ENCODE assay signal across 7 mouse cellular contexts in genomic region chr17:45731172-45731864, GRCm38 (mm10). TPM values are rescaled to one million over a fixed set of nuclear protein-coding genes. Genes with fewer than 3 reads are reported as not detected.
A peak's percentile ranks its signal among the peaks of the same experiment; 100 is the strongest.
DNase-seq lines count a peak whose midpoint lies in the region; ATAC-seq and TF ChIP-seq lines count a peak whose summit lies in the region.

No protein-coding gene starts in this region.

- H3K4me2 ChIP-seq in forebrain, postnatal 0 days (ENCODE audit: low read depth), result no peak overlapping the region
- no peak overlapping the region for H3K4me2 ChIP-seq in hindbrain, embryonic 12.5 days (replicated peaks)
- no peak overlapping the region for H3K4me2 ChIP-seq in midbrain, postnatal 0 days (ENCODE audit: low read depth, low read length, poor library complexity, severe bottlenecking)

- no peaks in the 10 kb centered on the region for H3K9me3 ChIP-seq in forebrain, postnatal 0 days (ENCODE audit: low read length)
- H3K9me3 ChIP-seq in hindbrain, embryonic 12.5 days (replicated peaks), result no peaks in the 10 kb centered on the region
- no peaks in the 10 kb centered on the region for H3K9me3 ChIP-seq in midbrain, postnatal 0 days (ENCODE audit: low read length)

- WGBS in forebrain, postnatal 0 days, result 18% methylated on average over 9 of the region's 9 CpGs
- 24% methylated on average over 9 of the region's 9 CpGs for WGBS in hindbrain, embryonic 12.5 days
- WGBS in midbrain, postnatal 0 days, result 20% methylated on average over 9 of the region's 9 CpGs

- no peaks in the 10 kb centered on the region for H3K27me3 ChIP-seq in forebrain, postnatal 0 days (ENCODE audit: insufficient read depth, low read length)
- peaks cover 17% of the 10 kb centered on the region for H3K27me3 ChIP-seq in hindbrain, embryonic 12.5 days
- H3K27me3 ChIP-seq in midbrain, postnatal 0 days (ENCODE audit: insufficient read depth, low read length), result 0 out of 2 replicates have a peak, but pooled peaks cover 8% of the 10 kb centered on the region

- peaks cover 22% of the 10 kb centered on the region for H3K4me1 ChIP-seq in forebrain, postnatal 0 days (ENCODE audit: insufficient read depth)
- peaks cover 34% of the 10 kb centered on the region for H3K4me1 ChIP-seq in hindbrain, embryonic 12.5 days
- peaks cover 20% of the 10 kb centered on the region for H3K4me1 ChIP-seq in midbrain, postnatal 0 days (ENCODE audit: insufficient read depth, low read length)

- intact Hi-C loops in left cerebral cortex, postnatal 14 days (cut with DNase I), result loop anchor here (1.0 kb wide), 1 partner anchor 401 kb away; no protein-coding TSS in a partner anchor

- no peak overlapping the region for H3K4me3 ChIP-seq in forebrain, postnatal 0 days (ENCODE audit: low read depth, low read length)
- H3K4me3 ChIP-seq in hindbrain, embryonic 12.5 days, result no peak overlapping the region
- H3K4me3 ChIP-seq in midbrain, postnatal 0 days (ENCODE audit: low read depth, low read length), result no peak overlapping the region

- TF ChIP-seq CTCF in forebrain, postnatal 0 days (IDR thresholded peaks at IDR 0.05; ENCODE audit: low read depth), result peak; percentile 97
- TF ChIP-seq CTCF in midbrain, postnatal 0 days (IDR thresholded peaks at IDR 0.05), result peak; percentile 96

- no peak overlapping the region for H3K27ac ChIP-seq in forebrain, postnatal 0 days (ENCODE audit: low read depth, low read length)
- H3K27ac ChIP-seq in hindbrain, embryonic 12.5 days, result no peak overlapping the region; the same call in 1 of the 2 replicates
- H3K27ac ChIP-seq in midbrain, postnatal 0 days (ENCODE audit: low read depth, low read length), result no peak overlapping the region

- DNase-seq in T-cell, adult 2 months (ENCODE audit: low spot score), result peak; percentile 75
- DNase-seq in cerebellum, adult 11-12 months, result peak; percentile 83
- peak; percentile 93 for DNase-seq in forebrain, postnatal 0 days
- DNase-seq in left cerebral cortex, postnatal 14 days (ENCODE audit: low spot score in 2 of 2), result peak; percentile 91 to 94
- peak; percentile 91 for DNase-seq in midbrain, postnatal 0 days (ENCODE audit: low spot score)
- DNase-seq in spleen, postnatal 10 days (ENCODE audit: low spot score in 2 of 2), result peak; percentile 69 to 84

- peak; percentile 53 for ATAC-seq in forebrain, postnatal 0 days
- ATAC-seq in hindbrain, embryonic 12.5 days (ENCODE audit: low FRiP score), result 0 out of 2 replicates have a peak, but pooled peaks have one; percentile 3
- ATAC-seq in midbrain, postnatal 0 days (ENCODE audit: low FRiP score), result no peak

- no peak overlapping the region for H3K9ac ChIP-seq in forebrain, postnatal 0 days
- H3K9ac ChIP-seq in hindbrain, embryonic 12.5 days, result no peak overlapping the region
- H3K9ac ChIP-seq in midbrain, postnatal 0 days (replicated peaks; ENCODE audit: low read length, poor library complexity, severe bottlenecking), result no peak overlapping the region

- no peaks in the 10 kb centered on the region for H3K36me3 ChIP-seq in forebrain, postnatal 0 days (ENCODE audit: insufficient read depth)
- H3K36me3 ChIP-seq in hindbrain, embryonic 12.5 days, result no peaks in the 10 kb centered on the region
- no peaks in the 10 kb centered on the region for H3K36me3 ChIP-seq in midbrain, postnatal 0 days (ENCODE audit: insufficient read depth, low read length)

RNA-seq across cellular contexts. Expression of gene 1600014C23Rik, which starts 2.3 kb away (rescaled TPM):
- not detected in 2 replicates for total RNA-seq in forebrain, postnatal 0 days (2014; rRNA removed)
- not detected in 2 replicates for polyA plus RNA-seq in forebrain, postnatal 0 days (2015; fragmentation: Nextera tagmentation; extraction: Ambion mirVana)
- polyA plus RNA-seq in hindbrain, embryonic 12.5 days (2016; fragmentation: Nextera tagmentation; extraction: Ambion mirVana), result not detected in 2 replicates
- total RNA-seq in left cerebral cortex, postnatal 14 days (2021), result under 1 TPM in 1 of 2 experiments, not detected in 1; 0.77 TPM
- total RNA-seq in midbrain, postnatal 0 days (2014; rRNA removed), result not detected in 2 replicates
- 0.67 TPM in 1 of 2 replicates, not detected in the other for polyA plus RNA-seq in midbrain, postnatal 0 days (2015; fragmentation: Nextera tagmentation; extraction: Ambion mirVana)

RNA-seq across cellular contexts. Expression of gene Tmem63b, which starts 44.6 kb away (rescaled TPM):
- total RNA-seq in forebrain, postnatal 0 days (2014; rRNA removed), result 198 and 228 TPM in 2 replicates
- polyA plus RNA-seq in forebrain, postnatal 0 days (2015; fragmentation: Nextera tagmentation; extraction: Ambion mirVana), result 109 and 131 TPM in 2 replicates
- 102 TPM in 2 replicates for polyA plus RNA-seq in hindbrain, embryonic 12.5 days (2016; fragmentation: Nextera tagmentation; extraction: Ambion mirVana)
- 100 to 1,000 TPM; 220 to 225 TPM for total RNA-seq in left cerebral cortex, postnatal 14 days (2021)
- total RNA-seq in midbrain, postnatal 0 days (2014; rRNA removed), result 213 and 264 TPM in 2 replicates
- 149 and 153 TPM in 2 replicates for polyA plus RNA-seq in midbrain, postnatal 0 days (2015; fragmentation: Nextera tagmentation; extraction: Ambion mirVana)

RNA-seq across cellular contexts. Expression of gene Mrpl14, which starts 45.2 kb away (rescaled TPM):
- 25.3 and 40.2 TPM in 2 replicates for total RNA-seq in forebrain, postnatal 0 days (2014; rRNA removed)
- 98.6 and 120 TPM in 2 replicates for polyA plus RNA-seq in forebrain, postnatal 0 days (2015; fragmentation: Nextera tagmentation; extraction: Ambion mirVana)
- 98.1 and 110 TPM in 2 replicates for polyA plus RNA-seq in hindbrain, embryonic 12.5 days (2016; fragmentation: Nextera tagmentation; extraction: Ambion mirVana)
- 10 to 100 TPM; 42.9 to 46.3 TPM for total RNA-seq in left cerebral cortex, postnatal 14 days (2021)
- total RNA-seq in midbrain, postnatal 0 days (2014; rRNA removed), result 41.9 and 42.8 TPM in 2 replicates
- 113 and 114 TPM in 2 replicates for polyA plus RNA-seq in midbrain, postnatal 0 days (2015; fragmentation: Nextera tagmentation; extraction: Ambion mirVana)
